Mouse (Mus musculus) C2C12 (cell line): ENCODE results near the gene Zfp2. TPM values are rescaled to one million over a fixed set of nuclear protein-coding genes. Genes with fewer than 3 reads are reported as not detected.

Experiments
- H3K27me3 ChIP-seq: one replicate; pipeline ENCODE4 v1.6.1; 2011; ENCODE audit not compliant: control insufficient read depth, insufficient read depth, insufficient read length
- H3K36me3 ChIP-seq: one replicate; pipeline ENCODE4 v1.6.1; 2011; ENCODE audit not compliant: control insufficient read depth, insufficient read depth
- H3K4me3 ChIP-seq: one replicate; pipeline ENCODE4 v1.5.1; 2011; ENCODE audit warnings: mild to moderate bottlenecking, control low read depth; ENCODE audit not compliant: poor library complexity, insufficient read depth, severe bottlenecking
- H3K79me2 ChIP-seq: one replicate; pipeline ENCODE4 v1.6.1; 2011; ENCODE audit not compliant: control insufficient read depth, insufficient read depth
- H3K79me3 ChIP-seq: one replicate; pipeline ENCODE4 v1.6.1; 2011; ENCODE audit warnings: low read depth, control low read depth
- H3ac ChIP-seq: one replicate; pipeline ENCODE3; 2011; ENCODE audit warnings: low read depth; ENCODE audit not compliant: control insufficient read depth, insufficient read length
- CEBPB ChIP-seq: IDR thresholded peaks from one replicate; pipeline ENCODE4 v1.6.1; 2011; ENCODE audit warnings: low read depth, mild to moderate bottlenecking, control low read depth, moderate library complexity
- CTCF ChIP-seq: IDR thresholded peaks from one replicate; pipeline ENCODE4 v1.5.1; 2011; ENCODE audit not compliant: control insufficient read depth, insufficient read depth, insufficient read length
- FOSL1 ChIP-seq: IDR thresholded peaks from one replicate; pipeline ENCODE4 v1.8.0; 2011; ENCODE audit warnings: mild to moderate bottlenecking, low read length; ENCODE audit not compliant: poor library complexity, insufficient read depth, severe bottlenecking
- MAX ChIP-seq: IDR thresholded peaks from one replicate; pipeline ENCODE4 v1.6.1; 2011; ENCODE audit warnings: mild to moderate bottlenecking, control low read depth
- MYOD1 ChIP-seq: IDR thresholded peaks from one replicate; pipeline ENCODE4 v1.6.1; 2011; ENCODE audit warnings: low read depth; ENCODE audit not compliant: control insufficient read depth, insufficient read length
- MYOG ChIP-seq: IDR thresholded peaks from one replicate; pipeline ENCODE4 v1.6.1; 2011; ENCODE audit not compliant: control insufficient read depth, insufficient read length; ENCODE audit errors: extremely low read depth
- USF1 ChIP-seq: IDR thresholded peaks from one replicate; pipeline ENCODE4 v1.6.1; 2011; ENCODE audit warnings: low read depth, mild to moderate bottlenecking, control low read depth, moderate library complexity
- polyA plus RNA-seq: library from polyadenylated mRNA; unstranded; fragments of >200 nt; fragmentation: generic; extraction: Trizol; gene quantifications from one replicate; pipeline ENCODE4 v1.2.1, GENCODE M21; 2012; ENCODE audit warnings: missing spikeins

The Zfp2 gene
- polyA plus RNA-seq, 1 experiment = 0.69 TPM

- Histone ChIP-seq H3K79me3 (no peaks in the 10 kb centered on the region), H3ac (no peak within 1 kb of the TSS), H3K79me2 (no peaks in the 10 kb centered on the region), H3K27me3 (no peaks in the 10 kb centered on the region), H3K4me3 (no peak within 1 kb of the TSS), H3K36me3 (no peaks in the 10 kb centered on the region)
- TF ChIP-seq USF1 (no peak), MAX (no peak), MYOG (no peak), CEBPB (no peak), MYOD1 (no peak), CTCF (no peak), FOSL1 (no peak)
Observed at GRCm38 (mm10) chr11:50887390-50888128, 28.4 kb downstream of the Zfp2 start, which contains the start of gene Zfp454. Zfp454 (minus strand) TSS chr11:50887651.

DNA sequence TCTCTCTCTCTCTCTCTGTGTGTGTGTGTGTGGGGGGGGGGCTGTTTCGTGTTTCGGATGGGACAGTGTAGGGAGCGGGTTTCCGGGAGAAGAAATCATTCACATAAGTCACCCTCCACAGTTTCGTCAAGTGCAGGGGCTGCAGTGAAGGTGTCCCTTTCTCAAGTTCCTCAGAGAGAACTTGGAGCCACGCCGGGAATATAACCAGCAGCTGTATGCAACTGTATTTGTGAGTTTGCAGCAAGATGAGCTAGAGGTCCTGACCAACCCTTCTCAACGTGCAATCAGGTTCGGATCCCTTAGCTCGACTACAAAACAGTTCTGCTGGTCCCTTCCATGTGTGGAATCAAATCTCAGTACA lies 29.1 kb downstream of the Zfp2 start:
- TF ChIP-seq MYOG (no peak), FOSL1 (no peak), MYOD1 (no peak), MAX (no peak), CTCF (no peak), USF1 (no peak)
- no peak overlapping the region for H3ac ChIP-seq
- no peaks in the 10 kb centered on the region for H3K36me3 ChIP-seq
- H3K79me2 ChIP-seq = no peaks in the 10 kb centered on the region
- H3K79me3 ChIP-seq = no peaks in the 10 kb centered on the region
- no peak overlapping the region for H3K4me3 ChIP-seq
- no peaks in the 10 kb centered on the region for H3K27me3 ChIP-seq

DNA sequence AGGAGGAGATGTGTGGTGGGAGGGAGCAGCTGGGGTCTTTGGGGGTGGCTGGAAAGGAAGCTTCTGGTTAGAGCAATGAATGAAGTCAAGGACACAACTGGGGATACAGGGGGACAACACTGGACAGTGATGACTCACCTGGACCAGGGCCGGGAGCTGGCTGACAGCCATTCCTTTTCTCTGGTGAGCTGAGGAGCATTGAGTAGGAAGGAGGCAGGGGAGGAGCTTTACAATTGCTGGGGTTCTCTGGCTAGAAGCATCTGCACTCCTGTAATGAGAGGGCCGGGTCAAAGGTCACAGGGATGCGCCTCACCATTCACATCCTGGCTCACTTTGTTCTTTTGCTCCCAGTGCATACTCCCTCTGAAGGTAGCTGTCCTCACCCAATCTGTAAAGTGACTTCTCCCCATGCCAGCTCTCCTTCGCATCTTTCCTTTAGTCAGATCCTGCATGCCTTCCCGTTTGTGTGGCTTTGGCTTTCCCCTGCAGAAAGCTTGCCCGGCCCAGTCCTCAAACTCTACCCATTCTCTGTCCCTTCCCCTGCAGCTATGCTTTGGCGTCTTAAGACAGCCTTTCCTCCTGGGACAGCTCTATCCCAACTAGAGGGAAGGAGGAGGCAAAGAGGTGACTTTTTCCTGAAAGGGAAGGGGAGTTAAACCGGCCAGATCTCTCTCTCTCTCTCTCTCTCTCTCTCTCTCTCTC lies 29.6 kb downstream of the Zfp2 start:
- Histone ChIP-seq H3K79me3 (no peaks in the 10 kb centered on the region), H3ac (no peak overlapping the region), H3K79me2 (no peaks in the 10 kb centered on the region), H3K27me3 (no peaks in the 10 kb centered on the region), H3K36me3 (no peaks in the 10 kb centered on the region), H3K4me3 (no peak overlapping the region)
- no peak for TF ChIP-seq MYOG

DNA sequence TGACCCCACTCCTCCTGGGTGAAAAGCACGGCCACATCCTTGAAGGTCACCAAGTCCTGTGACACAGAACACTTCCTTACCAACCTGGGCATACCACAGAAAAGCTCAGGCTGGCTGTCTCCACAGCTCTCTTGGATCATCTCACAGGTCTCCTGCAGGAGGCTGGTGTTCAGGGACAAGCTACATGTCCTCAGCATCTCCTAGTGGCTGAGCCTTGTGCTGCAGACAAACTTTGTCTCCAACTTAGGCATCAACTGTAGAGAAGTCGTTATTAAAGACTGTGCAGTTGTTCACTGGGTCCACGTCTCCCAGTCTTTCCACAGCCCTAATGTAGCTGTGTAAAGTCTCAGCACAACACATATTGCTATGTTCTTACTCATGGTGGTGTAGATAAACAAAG lies 32.2 kb downstream of the Zfp2 start:
- H3ac ChIP-seq = no peak overlapping the region
- TF ChIP-seq MYOG (no peak), MAX (no peak), MYOD1 (no peak), CEBPB (no peak), USF1 (no peak), CTCF (no peak), FOSL1 (no peak)
- H3K79me2 ChIP-seq = no peaks in the 10 kb centered on the region
- no peaks in the 10 kb centered on the region for H3K79me3 ChIP-seq
- no peaks in the 10 kb centered on the region for H3K36me3 ChIP-seq
- no peaks in the 10 kb centered on the region for H3K27me3 ChIP-seq
- H3K4me3 ChIP-seq = no peak overlapping the region

DNA sequence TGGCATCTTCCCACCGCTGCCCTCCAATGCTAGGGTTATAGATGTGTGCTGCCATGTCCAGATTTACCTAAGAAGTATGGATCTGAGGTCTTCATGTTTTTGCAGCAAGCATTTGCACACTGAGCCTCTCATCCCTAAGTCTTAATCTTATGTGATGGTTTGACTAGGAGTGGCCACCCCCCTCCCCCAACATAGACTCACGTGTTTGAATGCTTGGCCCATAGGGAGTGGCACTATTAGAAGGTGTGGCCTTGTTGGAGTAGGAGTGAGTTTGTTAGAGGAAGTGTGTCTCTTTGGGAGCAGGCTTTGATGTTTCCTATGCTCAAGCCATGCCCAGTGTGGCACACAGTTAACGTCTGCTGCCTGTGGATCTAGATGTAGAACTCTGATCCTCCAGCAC lies 37.3 kb downstream of the Zfp2 start:
- H3ac ChIP-seq = no peak overlapping the region
- no peaks in the 10 kb centered on the region for H3K36me3 ChIP-seq

More for the DNA sequence above, 37.3 kb downstream of the Zfp2 start:
- Histone ChIP-seq H3K27me3 (no peaks in the 10 kb centered on the region), H3K4me3 (no peak overlapping the region), H3K79me3 (no peaks in the 10 kb centered on the region), H3K79me2 (no peaks in the 10 kb centered on the region)
- TF ChIP-seq CEBPB (no peak), MAX (no peak), CTCF (no peak), USF1 (no peak), MYOG (no peak), FOSL1 (no peak), MYOD1 (no peak)
